Mouse (Mus musculus) spleen, adult 2 months (tissue): ENCODE data around the gene Zbed4.
"Not testable (repeated sequence)": the region's sequence is repeated elsewhere in the genome, so short reads cannot be mapped to it uniquely, and the experiment has no call there.

ENCODE experiments used
- CTCF ChIP-seq: fragments of 200-500 bp; IDR thresholded peaks from 2 replicates; pipeline ENCODE4 v1.5.1; 2011; ENCODE audit warnings: mild to moderate bottlenecking, inconsistent platforms; ENCODE audit not compliant: insufficient read depth, insufficient read length, insufficient replicate concordance; ENCODE audit errors: extremely low read depth
- POLR2A ChIP-seq: fragments of 200-500 bp; IDR thresholded peaks from 2 replicates; pipeline ENCODE4 v1.6.1; 2011; ENCODE audit warnings: low read depth, low read length, inconsistent platforms

GRCm38 (mm10) chr15:88766139-88766538, 14.7 kb downstream of the Zbed4 start:
- TF ChIP-seq POLR2A, CTCF: not testable (repeated sequence)
